Mouse (Mus musculus): Measurements from ENCODE around the gene Amd1.

GRCm38 (mm10) chr10:40256716-40257115 lies 45.3 kb downstream of the Amd1 start:
- TF ChIP-seq CTCF (conservative IDR thresholded peaks at IDR 0.05; ENCODE audit: insufficient read depth, insufficient read length, low read depth, low read length) (no peak), POLR2A (IDR thresholded peaks at IDR 0.05; ENCODE audit: low read depth, low read length) (no peak)
